Mouse (Mus musculus): ENCODE measurements around the gene Kif3b. TPM values are rescaled to one million over a fixed set of nuclear protein-coding genes. Genes with fewer than 3 reads are reported as not detected.

Kif3b gene
- total and polyA plus RNA-seq, 3 experiments: 3.8 to 8.2 (median 7.7) TPM

- no peaks in the 10 kb centered on the region; the same call in 1 of the 2 replicates for H3K79me2 ChIP-seq (replicated peaks; ENCODE audit: control insufficient read depth, insufficient read depth, low read length)
Measured at GRCm38 (mm10) chr2:153305240-153305639, 14.0 kb downstream of the Kif3b start.

GRCm38 (mm10) chr2:153308586-153308985 lies 17.4 kb downstream of the Kif3b start:
- Histone ChIP-seq H3K9ac (ENCODE audit: low read depth, low read length) (no peak overlapping the region), H3K79me2 (replicated peaks; ENCODE audit: control insufficient read depth, insufficient read depth, low read length) (no peaks in the 10 kb centered on the region), H3K4me1 (ENCODE audit: control insufficient read depth, insufficient read depth, low read length) (no peaks in the 10 kb centered on the region), H3K36me3 (ENCODE audit: control insufficient read depth, insufficient read depth, low read length) (no peaks in the 10 kb centered on the region), H3K4me3 (no peak overlapping the region), H3K27ac (no peak overlapping the region), H3K27me3 (ENCODE audit: control insufficient read depth, insufficient read depth, low read length) (no peaks in the 10 kb centered on the region)
- intact Hi-C loops (cut with DNase I): no loop called here
- no peak for DNase-seq
- TF ChIP-seq POLR2A (IDR thresholded peaks at IDR 0.05; ENCODE audit: insufficient read depth, low read depth, low read length) (no peak), EP300 (IDR thresholded peaks at IDR 0.05; ENCODE audit: insufficient read depth, low read depth, low read length) (no peak), CTCF (IDR thresholded peaks at IDR 0.05) (no peak)
- 70% methylated on average over 7 of the region's 7 CpGs for WGBS

More at GRCm38 (mm10) chr2:153305240-153305639, 14.0 kb downstream of the Kif3b start:
- Histone ChIP-seq H3K27ac (peak overlapping the region; percentile 69), H3K9ac (ENCODE audit: low read depth, low read length) (no peak overlapping the region), H3K27me3 (ENCODE audit: control insufficient read depth, insufficient read depth, low read length) (no peaks in the 10 kb centered on the region), H3K4me1 (ENCODE audit: control insufficient read depth, insufficient read depth, low read length) (no peaks in the 10 kb centered on the region), H3K36me3 (ENCODE audit: control insufficient read depth, insufficient read depth, low read length) (no peaks in the 10 kb centered on the region), H3K4me3 (no peak overlapping the region)
- DNase-seq: peak; percentile 30 to 38
- intact Hi-C loops (cut with DNase I): no loop called here
- 56% methylated on average over 6 of the region's 6 CpGs for WGBS
- TF ChIP-seq POLR2A (IDR thresholded peaks at IDR 0.05; ENCODE audit: insufficient read depth, low read depth, low read length) (no peak), EP300 (IDR thresholded peaks at IDR 0.05; ENCODE audit: insufficient read depth, low read depth, low read length) (no peak), CTCF (IDR thresholded peaks at IDR 0.05) (no peak)

- 83% methylated on average over 8 of the region's 8 CpGs for WGBS
- TF ChIP-seq CTCF (IDR thresholded peaks at IDR 0.05) (no peak), EP300 (IDR thresholded peaks at IDR 0.05; ENCODE audit: insufficient read depth, low read depth, low read length) (no peak), POLR2A (IDR thresholded peaks at IDR 0.05; ENCODE audit: insufficient read depth, low read depth, low read length) (no peak)
- no peaks in the 10 kb centered on the region for H3K27me3 ChIP-seq (ENCODE audit: control insufficient read depth, insufficient read depth, low read length)
- H3K4me1 ChIP-seq (ENCODE audit: control insufficient read depth, insufficient read depth, low read length): no peaks in the 10 kb centered on the region
- H3K79me2 ChIP-seq (replicated peaks; ENCODE audit: control insufficient read depth, insufficient read depth, low read length): no peaks in the 10 kb centered on the region
- no peak for DNase-seq
- no peak overlapping the region for H3K27ac ChIP-seq
- H3K36me3 ChIP-seq (ENCODE audit: control insufficient read depth, insufficient read depth, low read length): no peaks in the 10 kb centered on the region
- H3K4me3 ChIP-seq: no peak overlapping the region
- intact Hi-C loops (cut with DNase I): no loop called here
- H3K9ac ChIP-seq (ENCODE audit: low read depth, low read length): no peak overlapping the region
Measured at GRCm38 (mm10) chr2:153309106-153309505, 17.9 kb downstream of the Kif3b start.

- DNase-seq: no peak
- Histone ChIP-seq H3K4me1 (ENCODE audit: control insufficient read depth, insufficient read depth, low read length) (no peaks in the 10 kb centered on the region), H3K27me3 (ENCODE audit: control insufficient read depth, insufficient read depth, low read length) (no peaks in the 10 kb centered on the region)
Measured at GRCm38 (mm10) chr2:153310228-153310627, 19.0 kb downstream of the Kif3b start.

GRCm38 (mm10) chr2:153312884-153313283 lies 21.7 kb downstream of the Kif3b start:
- no peaks in the 10 kb centered on the region for H3K36me3 ChIP-seq (ENCODE audit: control insufficient read depth, insufficient read depth, low read length)
- H3K9ac ChIP-seq (ENCODE audit: low read depth, low read length): no peak overlapping the region
- TF ChIP-seq POLR2A (IDR thresholded peaks at IDR 0.05; ENCODE audit: insufficient read depth, low read depth, low read length) (no peak), EP300 (IDR thresholded peaks at IDR 0.05; ENCODE audit: insufficient read depth, low read depth, low read length) (no peak), CTCF (IDR thresholded peaks at IDR 0.05) (no peak)
- H3K27me3 ChIP-seq (ENCODE audit: control insufficient read depth, insufficient read depth, low read length): no peaks in the 10 kb centered on the region
- no peak overlapping the region for H3K4me3 ChIP-seq
- no peaks in the 10 kb centered on the region for H3K79me2 ChIP-seq (replicated peaks; ENCODE audit: control insufficient read depth, insufficient read depth, low read length)
- H3K27ac ChIP-seq: no peak overlapping the region
- 90% methylated on average over 9 of the region's 9 CpGs for WGBS
- DNase-seq: no peak
- no peaks in the 10 kb centered on the region for H3K4me1 ChIP-seq (ENCODE audit: control insufficient read depth, insufficient read depth, low read length)
- intact Hi-C loops (cut with DNase I): no loop called here

More at GRCm38 (mm10) chr2:153310228-153310627, 19.0 kb downstream of the Kif3b start:
- intact Hi-C loops (cut with DNase I): no loop called here
- TF ChIP-seq EP300 (IDR thresholded peaks at IDR 0.05; ENCODE audit: insufficient read depth, low read depth, low read length) (no peak), CTCF (IDR thresholded peaks at IDR 0.05) (no peak), POLR2A (IDR thresholded peaks at IDR 0.05; ENCODE audit: insufficient read depth, low read depth, low read length) (no peak)
- no peak overlapping the region for H3K9ac ChIP-seq (ENCODE audit: low read depth, low read length)
- H3K4me3 ChIP-seq: no peak overlapping the region
- H3K27ac ChIP-seq: no peak overlapping the region
- no peaks in the 10 kb centered on the region for H3K79me2 ChIP-seq (replicated peaks; ENCODE audit: control insufficient read depth, insufficient read depth, low read length)
- 74% methylated on average over 6 of the region's 6 CpGs for WGBS
- no peaks in the 10 kb centered on the region for H3K36me3 ChIP-seq (ENCODE audit: control insufficient read depth, insufficient read depth, low read length)

- intact Hi-C loops (cut with DNase I): no loop called here
- H3K9ac ChIP-seq (ENCODE audit: low read depth, low read length): no peak overlapping the region
- H3K36me3 ChIP-seq (ENCODE audit: control insufficient read depth, insufficient read depth, low read length): no peaks in the 10 kb centered on the region
- TF ChIP-seq CTCF (IDR thresholded peaks at IDR 0.05) (no peak), POLR2A (IDR thresholded peaks at IDR 0.05; ENCODE audit: insufficient read depth, low read depth, low read length) (no peak)
- H3K27ac ChIP-seq: no peak overlapping the region; the same call in 1 of the 2 replicates
- DNase-seq: no peak
- no peaks in the 10 kb centered on the region for H3K27me3 ChIP-seq (ENCODE audit: control insufficient read depth, insufficient read depth, low read length)
- no peaks in the 10 kb centered on the region for H3K79me2 ChIP-seq (replicated peaks; ENCODE audit: control insufficient read depth, insufficient read depth, low read length)
- no peak overlapping the region for H3K4me3 ChIP-seq
- WGBS: 71% methylated on average over 4 of the region's 4 CpGs
- H3K4me1 ChIP-seq (ENCODE audit: control insufficient read depth, insufficient read depth, low read length): peaks cover 8% of the 10 kb centered on the region
Measured at GRCm38 (mm10) chr2:153318408-153318807, 27.2 kb downstream of the Kif3b start.

Data from heart, adult 2 months (tissue).